ENCODE assay signal across 13 mouse cellular contexts in genomic region chr8:105355179-105356024, GRCm38 (mm10). TPM values are rescaled to one million over a fixed set of nuclear protein-coding genes. Genes with fewer than 3 reads are reported as not detected.
DNase-seq lines count a peak whose midpoint lies in the region; ATAC-seq lines count a peak whose summit lies in the region.
"Had no signal": no experiment of that assay in that cellular context is flagged by ENCODE, and none has a peak within 500 bp of the region (broad histone marks: within the 10 kb centered on the region; RNA-seq: fewer than 3 reads in every experiment).

No protein-coding gene starts in this region.

- H3K9me3 ChIP-seq in kidney, embryonic 14.5 days (ENCODE audit: control insufficient read depth, low read length) = no peaks in the 10 kb centered on the region
- H3K9me3 ChIP-seq in heart, embryonic 16.5 days (replicated peaks; ENCODE audit: control insufficient read depth, low read length) = no peaks in the 10 kb centered on the region
- no peaks in the 10 kb centered on the region for H3K9me3 ChIP-seq in hindbrain, embryonic 13.5 days
- H3K9me3 ChIP-seq: limb, embryonic 13.5 days; stomach, embryonic 15.5 days had no signal

- no peak overlapping the region for H3K4me3 ChIP-seq in kidney, embryonic 14.5 days (ENCODE audit: low read length)
- H3K4me3 ChIP-seq in heart, embryonic 16.5 days (ENCODE audit: low read length) = no peak overlapping the region
- no peak overlapping the region for H3K4me3 ChIP-seq in hindbrain, embryonic 13.5 days
- H3K4me3 ChIP-seq: limb, embryonic 13.5 days; stomach, embryonic 15.5 days had no signal

- no peak for ATAC-seq in kidney, embryonic 14.5 days (ENCODE audit: low FRiP score, low TSS enrichment)
- ATAC-seq in heart, embryonic 16.5 days (replicated peaks; ENCODE audit: extremely low read depth, insufficient read depth, low FRiP score) = peak; percentile 58; the same call in 1 of the 2 replicates
- no peak for ATAC-seq in hindbrain, embryonic 13.5 days (ENCODE audit: low FRiP score)
- ATAC-seq: activated CD4-positive, CD25-positive, alpha-beta regulatory T cell, adult 4 months had no signal

- peak; percentile 65 for DNase-seq in kidney, adult 11 months
- peak; percentile 79 for DNase-seq in NIH3T3 (ENCODE audit: low read depth)
- DNase-seq in thymus, adult 18-20 months = peak; percentile 39 to 59
- no peak for DNase-seq in testis, postnatal 14 days (ENCODE audit: low spot score)
- DNase-seq in frontal cortex, postnatal 36 days (ENCODE audit: low spot score in 2 of 2) = no peak
- DNase-seq: cerebellum, postnatal 36 days; gastrocnemius, postnatal 14 days had no signal

- no peak overlapping the region for H3K4me2 ChIP-seq in kidney, embryonic 14.5 days (replicated peaks; ENCODE audit: low read depth, low read length)
- H3K4me2 ChIP-seq in heart, embryonic 16.5 days (ENCODE audit: low read depth, low read length) = no peak overlapping the region
- no peak overlapping the region for H3K4me2 ChIP-seq in hindbrain, embryonic 13.5 days
- H3K4me2 ChIP-seq: limb, embryonic 13.5 days; stomach, embryonic 15.5 days had no signal

- WGBS in kidney, embryonic 14.5 days = 60% methylated on average over 26 of the region's 26 CpGs
- WGBS in heart, embryonic 16.5 days = 67% methylated on average over 26 of the region's 26 CpGs
- 62% methylated on average over 26 of the region's 26 CpGs for WGBS in hindbrain, embryonic 13.5 days

- H3K27me3 ChIP-seq in kidney, embryonic 14.5 days (ENCODE audit: control insufficient read depth, insufficient read depth, low read length) = no peaks in the 10 kb centered on the region; the same call in 1 of the 2 replicates
- H3K27me3 ChIP-seq in heart, embryonic 16.5 days (ENCODE audit: control insufficient read depth, insufficient read depth, low read length) = peaks cover 2% of the 10 kb centered on the region; the same call in 1 of the 2 replicates
- 0 out of 2 replicates have a peak, but pooled peaks cover 3% of the 10 kb centered on the region for H3K27me3 ChIP-seq in hindbrain, embryonic 13.5 days
- H3K27me3 ChIP-seq: limb, embryonic 13.5 days; stomach, embryonic 15.5 days had no signal

- no peak overlapping the region for H3K9ac ChIP-seq in kidney, embryonic 14.5 days (ENCODE audit: low read depth, low read length)
- H3K9ac ChIP-seq in heart, embryonic 16.5 days (ENCODE audit: low read length) = no peak overlapping the region
- no peak overlapping the region for H3K9ac ChIP-seq in hindbrain, embryonic 13.5 days
- H3K9ac ChIP-seq: limb, embryonic 13.5 days; stomach, embryonic 15.5 days had no signal

- H3K4me1 ChIP-seq in kidney, embryonic 14.5 days (ENCODE audit: control insufficient read depth, insufficient read depth, low read length) = peaks cover 7% of the 10 kb centered on the region; the same call in 1 of the 2 replicates
- peaks cover 3% of the 10 kb centered on the region; the same call in 1 of the 2 replicates for H3K4me1 ChIP-seq in heart, embryonic 16.5 days (ENCODE audit: control insufficient read depth, insufficient read depth, low read length)
- peaks cover 17% of the 10 kb centered on the region for H3K4me1 ChIP-seq in hindbrain, embryonic 13.5 days (replicated peaks)
- H3K4me1 ChIP-seq: stomach, embryonic 15.5 days had no signal

- H3K36me3 ChIP-seq in kidney, embryonic 14.5 days (ENCODE audit: control insufficient read depth, insufficient read depth, low read length) = no peaks in the 10 kb centered on the region
- no peaks in the 10 kb centered on the region for H3K36me3 ChIP-seq in heart, embryonic 16.5 days (ENCODE audit: control insufficient read depth, insufficient read depth)
- peaks cover 33% of the 10 kb centered on the region for H3K36me3 ChIP-seq in hindbrain, embryonic 13.5 days
- H3K36me3 ChIP-seq: stomach, embryonic 15.5 days had no signal

- H3K27ac ChIP-seq in kidney, embryonic 14.5 days (ENCODE audit: low read depth, low read length) = no peak overlapping the region
- H3K27ac ChIP-seq in heart, embryonic 16.5 days (ENCODE audit: low read length) = no peak overlapping the region
- H3K27ac ChIP-seq in hindbrain, embryonic 13.5 days = no peak overlapping the region
- H3K27ac ChIP-seq: limb, embryonic 13.5 days; stomach, embryonic 15.5 days had no signal

RNA-seq across cellular contexts. Expression of gene Slc9a5, which starts 6.8 kb away (rescaled TPM):
- 2.6 and 4.0 TPM in 2 replicates for polyA plus RNA-seq in kidney, embryonic 14.5 days (2014; fragmentation: Nextera tagmentation; extraction: Ambion mirVana)
- 1.1 and 1.4 TPM in 2 replicates for polyA plus RNA-seq in heart, embryonic 16.5 days (2015; fragmentation: Nextera tagmentation; extraction: Ambion mirVana)
- polyA plus RNA-seq in hindbrain, embryonic 13.5 days (2015; fragmentation: Nextera tagmentation; extraction: Ambion mirVana) = 7.3 and 7.4 TPM in 2 replicates

RNA-seq across cellular contexts. Expression of gene Fhod1, which starts 7.6 kb away (rescaled TPM):
- 5.1 and 6.0 TPM in 2 replicates for polyA plus RNA-seq in kidney, embryonic 14.5 days (2014; fragmentation: Nextera tagmentation; extraction: Ambion mirVana)
- polyA plus RNA-seq in heart, embryonic 16.5 days (2015; fragmentation: Nextera tagmentation; extraction: Ambion mirVana) = 1.1 and 2.3 TPM in 2 replicates
- 0.74 and 0.76 TPM in 2 replicates for polyA plus RNA-seq in hindbrain, embryonic 13.5 days (2015; fragmentation: Nextera tagmentation; extraction: Ambion mirVana)

RNA-seq across cellular contexts. Expression of gene Plekhg4, which starts 17.7 kb away (rescaled TPM):
- polyA plus RNA-seq in kidney, embryonic 14.5 days (2014; fragmentation: Nextera tagmentation; extraction: Ambion mirVana) = 0.43 and 1.2 TPM in 2 replicates
- polyA plus RNA-seq in heart, embryonic 16.5 days (2015; fragmentation: Nextera tagmentation; extraction: Ambion mirVana) = 0.18 and 0.21 TPM in 2 replicates
- 1.6 and 1.9 TPM in 2 replicates for polyA plus RNA-seq in hindbrain, embryonic 13.5 days (2015; fragmentation: Nextera tagmentation; extraction: Ambion mirVana)

RNA-seq across cellular contexts. Expression of gene Tmem208, which starts 29.2 kb away (rescaled TPM):
- polyA plus RNA-seq in kidney, embryonic 14.5 days (2014; fragmentation: Nextera tagmentation; extraction: Ambion mirVana) = 120 and 142 TPM in 2 replicates
- polyA plus RNA-seq in heart, embryonic 16.5 days (2015; fragmentation: Nextera tagmentation; extraction: Ambion mirVana) = 82.1 and 84.2 TPM in 2 replicates
- 133 and 136 TPM in 2 replicates for polyA plus RNA-seq in hindbrain, embryonic 13.5 days (2015; fragmentation: Nextera tagmentation; extraction: Ambion mirVana)

RNA-seq across cellular contexts. Expression of gene Lrrc29, which starts 29.3 kb away (rescaled TPM):
- polyA plus RNA-seq in kidney, embryonic 14.5 days (2014; fragmentation: Nextera tagmentation; extraction: Ambion mirVana) = 1.6 and 2.1 TPM in 2 replicates
- 0.80 and 0.84 TPM in 2 replicates for polyA plus RNA-seq in heart, embryonic 16.5 days (2015; fragmentation: Nextera tagmentation; extraction: Ambion mirVana)
- polyA plus RNA-seq in hindbrain, embryonic 13.5 days (2015; fragmentation: Nextera tagmentation; extraction: Ambion mirVana) = 0.82 and 1.4 TPM in 2 replicates

Comparison
In these comparisons a context has a peak if more than half of its experiments do, and no peak if none do; other contexts are left out.
1. DNase-seq: peak in kidney, adult 11 months (single experiment), NIH3T3 (single experiment) and thymus, adult 18-20 months (2 of 2); none in testis, postnatal 14 days (single experiment) and frontal cortex, postnatal 36 days (0 of 2).